Mouse (Mus musculus) embryo, embryonic 9.5 days (tissue): ENCODE measurements around the gene Mei1.
A peak's percentile ranks its signal among the peaks of the same experiment; 100 is the strongest.

Source experiments
- DNase-seq: peaks from one replicate; pipeline ENCODE4 v3.0.0-alpha.2; 2017; ENCODE audit errors: extremely low spot score

Mei1 gene

GRCm38 (mm10) chr15:82069898-82070297 lies at the start of gene Mei1:
Mei1 (plus strand) TSS chr15:82069996.
- DNase-seq, result no peak

- DNase-seq, result no peak
Observed at GRCm38 (mm10) chr15:82022535-82023088, 47.2 kb upstream of the Mei1 start.

- no peak for DNase-seq
Observed at GRCm38 (mm10) chr15:82023965-82024635, 45.7 kb upstream of the Mei1 start.

- DNase-seq, result no peak
Observed at GRCm38 (mm10) chr15:82027276-82027675, 42.5 kb upstream of the Mei1 start.

GRCm38 (mm10) chr15:82027726-82028125 lies 42.1 kb upstream of the Mei1 start:
- DNase-seq, result no peak

GRCm38 (mm10) chr15:82032386-82032785 lies 37.4 kb upstream of the Mei1 start:
- DNase-seq, result no peak

GRCm38 (mm10) chr15:82033762-82034161 lies 36.0 kb upstream of the Mei1 start, which contains the start of gene Desi1:
Desi1 (minus strand) TSS chr15:82033862.
- no peak for DNase-seq

- DNase-seq, result no peak
Observed at GRCm38 (mm10) chr15:82035904-82036689, 33.7 kb upstream of the Mei1 start.

GRCm38 (mm10) chr15:82040650-82041049 lies 29.1 kb upstream of the Mei1 start:
- peak; percentile 46 for DNase-seq

- no peak for DNase-seq
Observed at GRCm38 (mm10) chr15:82044166-82044784, 25.5 kb upstream of the Mei1 start.

- DNase-seq, result peak; percentile 28
Observed at GRCm38 (mm10) chr15:82046246-82046891, 23.4 kb upstream of the Mei1 start.

GRCm38 (mm10) chr15:82047080-82047883 lies 22.5 kb upstream of the Mei1 start, which contains the start of gene Snu13:
Snu13 (minus strand) TSS chr15:82047598.
- peak; percentile 87 for DNase-seq

- DNase-seq, result no peak
Observed at GRCm38 (mm10) chr15:82052544-82052943, 17.3 kb upstream of the Mei1 start.

- no peak for DNase-seq
Observed at GRCm38 (mm10) chr15:82058719-82059201, 11.0 kb upstream of the Mei1 start, which contains the start of gene 4930407I10Rik. 4930407I10Rik (plus strand) TSS chr15:82059151.

GRCm38 (mm10) chr15:82063909-82064308 lies 5.9 kb upstream of the Mei1 start:
- no peak for DNase-seq

- DNase-seq, result peak; percentile 79
Observed at GRCm38 (mm10) chr15:82065511-82065910, 4.3 kb upstream of the Mei1 start.

- no peak for DNase-seq
Observed at GRCm38 (mm10) chr15:82071816-82072469, 2.1 kb downstream of the Mei1 start.

- no peak for DNase-seq
Observed at GRCm38 (mm10) chr15:82073490-82073889, 3.7 kb downstream of the Mei1 start.

- no peak for DNase-seq
Observed at GRCm38 (mm10) chr15:82079883-82080282, 10.1 kb downstream of the Mei1 start.

- DNase-seq, result peak; percentile 34
Observed at GRCm38 (mm10) chr15:82081161-82081560, 11.4 kb downstream of the Mei1 start.
